Mouse (Mus musculus): ENCODE results near the gene Ahnak. TPM values are rescaled to one million over a fixed set of nuclear protein-coding genes. Genes with fewer than 3 reads are reported as not detected.
"Not testable (repeated sequence)": the region's sequence is repeated elsewhere in the genome, so short reads cannot be mapped to it uniquely, and the experiment has no call there.

The Ahnak gene
- total RNA-seq, 2 experiments from 2014 or later, result 194 to 197 TPM

DNA sequence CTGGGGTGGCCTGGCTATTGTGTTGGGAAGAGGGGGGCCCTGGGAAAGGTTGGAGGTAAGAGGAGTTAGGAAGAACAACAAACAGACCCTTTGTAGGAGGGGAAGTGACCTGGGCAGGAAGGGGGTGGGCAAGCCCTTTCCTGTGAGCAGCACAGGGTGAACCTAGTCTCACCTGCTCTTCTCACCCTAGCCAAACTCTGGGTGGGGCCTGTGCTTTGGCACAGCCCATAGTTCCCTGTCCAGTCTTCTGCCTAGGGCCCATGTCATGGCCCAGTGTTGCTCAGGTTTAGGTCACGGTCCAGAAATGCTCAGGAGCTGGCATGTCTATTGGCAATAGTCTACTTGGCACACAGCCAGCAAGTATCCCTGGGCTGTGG lies 118.3 kb downstream of the Ahnak start:
- DNase-seq, result no peak
- intact Hi-C loops (cut with DNase I; ENCODE audit: low total_unique reads), result loop anchor here (5.0 kb wide), 1 partner anchor 260 kb away; no protein-coding TSS in a partner anchor

DNA sequence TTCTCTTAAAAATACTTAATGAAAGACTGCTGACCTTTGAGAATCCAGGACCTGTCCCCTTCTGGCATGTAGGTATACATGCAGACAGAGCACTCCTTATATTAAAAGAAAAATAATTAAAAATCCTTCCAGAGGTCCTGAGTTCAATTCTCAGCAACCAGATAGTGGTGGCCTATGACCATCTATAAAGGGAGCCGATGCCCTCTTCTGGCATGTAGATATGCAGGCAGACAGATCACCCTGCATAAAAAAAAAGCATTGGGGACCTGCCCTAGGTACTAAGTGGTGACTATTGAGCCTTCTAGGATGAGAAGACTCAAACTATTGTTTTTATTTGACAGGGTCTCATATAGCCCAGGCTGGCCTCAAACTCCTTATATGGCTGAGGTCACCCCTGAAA lies 119.5 kb downstream of the Ahnak start:
- intact Hi-C loops (cut with DNase I; ENCODE audit: low total_unique reads), result loop anchor here (5.0 kb wide), 1 partner anchor 261 kb away; no protein-coding TSS in a partner anchor
- no peak for DNase-seq

DNA sequence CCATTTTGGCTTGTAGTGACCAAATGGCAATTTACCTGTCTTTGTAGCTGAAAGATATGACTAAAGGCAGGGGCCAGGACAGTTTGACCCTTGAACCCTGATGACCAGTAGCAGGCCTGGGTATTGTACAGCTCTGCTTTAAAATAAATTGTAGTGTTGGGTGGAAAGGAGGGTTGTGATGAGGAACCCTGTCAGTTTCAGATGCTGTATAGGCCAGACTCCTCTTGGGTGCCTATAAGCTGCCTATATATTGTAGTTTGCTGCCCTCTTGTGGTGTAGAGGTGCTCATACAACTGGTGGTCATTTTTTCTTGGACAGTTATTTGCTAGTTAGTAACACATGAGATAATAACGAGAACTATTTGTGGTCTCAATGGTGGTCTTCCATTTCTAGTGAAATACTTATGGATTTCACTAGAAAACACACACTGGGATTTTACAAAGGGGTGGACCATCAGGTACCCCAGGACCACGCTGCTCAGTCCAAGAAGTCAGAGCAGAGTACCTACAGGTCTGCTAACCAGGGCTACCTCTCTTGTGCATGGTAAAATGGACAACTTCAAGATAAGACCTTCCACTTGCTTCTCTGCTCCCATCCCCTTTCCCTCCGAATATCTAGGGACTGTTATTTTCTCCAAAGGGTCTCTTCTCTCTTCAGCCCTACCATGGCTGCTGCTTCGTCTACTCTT lies 121.2 kb downstream of the Ahnak start:
- DNase-seq, result no peak

DNA sequence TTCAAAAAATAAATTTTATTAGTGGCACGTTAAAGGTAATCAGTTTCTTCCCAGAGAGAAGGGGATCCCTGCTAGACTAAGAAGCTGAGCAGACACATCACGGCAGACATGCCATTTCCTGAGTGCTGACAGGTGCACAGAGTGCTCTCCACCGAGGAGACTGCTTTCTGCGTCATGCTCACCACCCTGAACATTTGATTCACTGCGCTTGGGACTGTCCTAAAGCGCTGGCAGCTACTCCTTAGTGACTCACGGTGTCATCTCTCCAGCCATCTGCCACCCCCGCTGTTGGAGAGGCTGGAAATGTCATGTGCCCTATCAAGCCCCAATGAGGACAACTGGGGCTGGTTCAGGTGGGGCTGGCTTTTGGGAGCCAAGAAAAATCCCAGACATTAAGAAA lies 123.0 kb downstream of the Ahnak start:
- peak; percentile 50 for DNase-seq
- intact Hi-C loops (cut with DNase I; ENCODE audit: low total_unique reads), result no loop called here

More for the DNA sequence above, 121.2 kb downstream of the Ahnak start:
- intact Hi-C loops (cut with DNase I; ENCODE audit: low total_unique reads), result no loop called here

DNA sequence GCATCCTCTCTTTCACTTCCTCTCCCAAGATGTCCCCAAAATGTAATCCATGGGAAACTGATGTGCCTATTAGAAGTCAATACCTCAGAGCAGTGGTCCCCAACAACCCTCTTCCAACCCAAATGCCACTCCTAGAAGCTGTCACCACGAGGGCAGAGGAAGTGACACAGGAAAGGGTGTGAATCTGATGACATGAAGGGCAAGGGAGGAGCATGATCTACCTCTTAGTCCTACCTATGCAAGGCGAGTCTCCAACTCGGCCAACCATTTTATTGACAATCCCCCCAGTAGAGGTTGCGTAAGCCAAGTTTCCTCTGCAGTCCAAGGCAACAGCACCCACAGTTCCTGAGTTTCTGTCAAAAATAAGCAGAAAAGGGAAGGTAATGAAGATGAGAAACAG lies 127.2 kb downstream of the Ahnak start:
- intact Hi-C loops (cut with DNase I; ENCODE audit: low total_unique reads), result no loop called here
- no peak for DNase-seq

DNA sequence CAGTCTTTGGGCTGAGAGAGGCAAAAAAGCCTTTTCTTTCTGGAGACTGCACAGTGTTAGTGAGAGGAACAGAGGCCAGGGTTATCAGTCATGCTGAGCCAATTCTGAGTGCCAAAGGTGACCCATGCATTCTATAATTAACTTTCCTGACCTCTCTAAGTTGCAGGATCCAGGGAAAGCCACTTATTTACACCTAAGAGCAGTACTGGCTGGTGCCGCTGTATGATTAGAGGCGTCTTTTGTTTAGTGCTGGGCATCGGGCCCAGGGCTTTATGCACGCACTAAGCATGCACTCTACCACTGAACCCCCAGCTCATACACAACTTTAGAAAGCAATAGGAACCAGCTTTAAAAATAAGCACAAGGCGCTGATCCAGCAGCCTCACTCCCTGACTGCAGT lies 128.2 kb downstream of the Ahnak start:
- intact Hi-C loops (cut with DNase I; ENCODE audit: low total_unique reads), result no loop called here
- DNase-seq, result no peak

DNA sequence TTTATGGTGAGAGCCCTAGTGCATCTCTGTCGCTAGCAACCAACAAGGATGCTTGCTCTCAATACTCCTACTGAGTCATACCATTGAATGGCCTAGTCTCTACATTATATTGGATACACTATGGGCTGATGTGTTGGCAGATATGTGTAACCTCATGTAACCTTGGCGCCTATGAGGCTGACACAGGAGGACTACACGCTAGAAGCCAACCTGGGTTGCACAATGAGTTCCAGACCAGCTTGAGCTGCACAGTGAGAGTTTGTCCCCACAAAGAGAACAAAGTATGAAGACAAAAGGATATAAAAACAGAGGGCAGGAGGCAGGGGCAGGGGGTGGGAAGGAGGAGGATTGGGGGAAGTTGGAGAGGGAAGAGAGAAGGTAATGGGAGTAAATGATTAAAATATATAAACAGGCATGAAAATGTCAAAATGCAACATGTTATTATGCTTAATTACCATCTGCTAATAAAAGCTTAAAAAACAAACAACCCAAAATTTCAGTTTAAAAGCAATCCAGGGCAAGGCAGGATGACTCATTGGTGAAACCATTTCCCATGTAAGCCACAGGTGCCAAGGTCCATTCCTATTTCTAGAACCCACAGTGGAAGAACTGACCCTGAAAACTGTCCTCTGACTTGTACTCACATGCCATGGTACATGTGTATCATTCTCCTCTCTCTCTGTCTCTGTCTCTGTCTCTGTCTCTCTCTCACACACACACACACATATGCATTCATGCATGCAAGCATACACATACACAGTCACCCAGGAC lies 130.8 kb downstream of the Ahnak start:
- intact Hi-C loops (cut with DNase I; ENCODE audit: low total_unique reads), result no loop called here
- no peak for DNase-seq

DNA sequence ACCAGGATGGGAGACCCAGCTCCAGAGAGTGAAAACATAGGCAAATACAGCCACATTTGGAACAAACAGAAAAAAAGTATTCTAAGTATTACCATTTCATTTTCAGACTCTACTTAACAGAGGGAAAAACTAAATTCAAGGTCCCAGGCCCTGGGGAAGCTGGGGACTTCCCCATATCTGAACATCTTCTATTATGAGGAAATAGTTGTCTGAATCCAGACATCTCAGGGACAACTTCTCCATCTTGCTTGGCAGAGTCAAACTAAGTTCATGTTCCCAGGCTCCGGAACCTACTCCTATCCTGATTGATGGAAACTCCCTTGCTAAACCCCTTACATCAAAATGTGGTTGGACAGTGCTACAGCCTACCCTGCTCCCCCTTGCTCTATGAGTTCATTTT lies 133.3 kb downstream of the Ahnak start:
- DNase-seq, result no peak

DNA sequence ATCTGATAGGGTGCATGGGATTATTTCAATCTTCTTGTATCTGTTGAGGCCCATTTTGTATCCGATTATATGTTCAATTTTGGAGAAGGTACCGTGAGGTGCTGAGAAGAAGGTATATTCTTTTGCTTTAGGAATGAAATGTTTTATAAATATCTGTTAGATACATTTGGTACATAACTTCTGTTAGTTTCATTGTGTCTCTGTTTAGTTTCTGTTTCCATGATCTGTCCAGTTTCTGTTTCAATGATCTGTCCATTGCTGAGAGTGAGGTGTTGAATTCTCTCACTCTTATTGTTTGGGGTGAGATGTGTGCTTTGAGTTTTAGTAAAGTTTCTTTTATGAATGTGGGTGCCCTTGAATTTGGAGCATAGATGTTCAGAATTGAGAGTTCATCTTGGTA lies 134.9 kb downstream of the Ahnak start:
- intact Hi-C loops (cut with DNase I; ENCODE audit: low total_unique reads); DNase-seq: not testable (repeated sequence)

More for the DNA sequence above, 133.3 kb downstream of the Ahnak start:
- intact Hi-C loops (cut with DNase I; ENCODE audit: low total_unique reads), result no loop called here

Other genes with a start within 250 kb of the Ahnak start
- not detected for gene 1700092M07Rik, start 248.6 kb upstream of the Ahnak start, total RNA-seq (2021)
- 10 to 100 TPM; 24.1 to 28.0 TPM for gene Stx5a, start 247.9 kb upstream of the Ahnak start, total RNA-seq (2021)
- 10 to 100 TPM; 32.5 to 33.2 TPM for gene Nxf1, start 232.2 kb upstream of the Ahnak start, total RNA-seq (2021)
- gene Tmem223, start 218.3 kb upstream of the Ahnak start, total RNA-seq (2021), result 10 to 100 TPM; 78.5 to 81.9 TPM
- 10 to 100 TPM in 1 of 2 experiments, 1 to 10 TPM in 1; 9.7 to 11.1 TPM for gene Tmem179b, start 214.8 kb upstream of the Ahnak start, total RNA-seq (2021)
- 1 to 10 TPM; 9.0 to 9.4 TPM for gene Taf6l, start 202.9 kb upstream of the Ahnak start, total RNA-seq (2021)
- gene Polr2g, start 190.7 kb upstream of the Ahnak start, total RNA-seq (2021), result 10 to 100 TPM; 34.1 to 35.5 TPM
- gene Zbtb3, start 186.7 kb upstream of the Ahnak start, total RNA-seq (2021), result 1 to 10 TPM in 1 of 2 experiments, under 1 TPM in 1; 0.62 to 1.5 TPM
- gene Ttc9c, start 170.0 kb upstream of the Ahnak start, total RNA-seq (2021), result 10 to 100 TPM in 1 of 2 experiments, 1 to 10 TPM in 1; 9.6 to 10.7 TPM
- gene Hnrnpul2, start 169.3 kb upstream of the Ahnak start, total RNA-seq (2021), result 10 to 100 TPM; 35.4 to 37.3 TPM
- not detected for gene AC129217.1, start 159.5 kb upstream of the Ahnak start, total RNA-seq (2021)
- gene Bscl2, start 151.8 kb upstream of the Ahnak start, total RNA-seq (2021), result 10 to 100 TPM; 14.4 to 15.6 TPM
- not detected for gene Gng3, start 150.1 kb upstream of the Ahnak start, total RNA-seq (2021)
- gene Lrrn4cl, start 138.5 kb upstream of the Ahnak start, total RNA-seq (2021), result 10 to 100 TPM in 1 of 2 experiments, 1 to 10 TPM in 1; 7.8 to 11.0 TPM
- 100 to 1,000 TPM; 182 to 211 TPM for gene Ubxn1, start 117.8 kb upstream of the Ahnak start, total RNA-seq (2021)
- 10 to 100 TPM; 55.1 to 64.7 TPM for gene Uqcc3, start 108.4 kb upstream of the Ahnak start, total RNA-seq (2021)
- 1 to 10 TPM; 4.4 to 6.7 TPM for gene Lbhd1, start 105.6 kb upstream of the Ahnak start, total RNA-seq (2021)
- not detected for gene Gm49403, start 105.4 kb upstream of the Ahnak start, total RNA-seq (2021)
- 10 to 100 TPM; 20.3 to 26.3 TPM for gene 1810009A15Rik, start 100.4 kb upstream of the Ahnak start, total RNA-seq (2021)
- gene Gm49416, start 100.4 kb upstream of the Ahnak start, total RNA-seq (2021), result 1 to 10 TPM in 1 of 2 experiments, not detected in 1; 3.3 TPM
- gene Ints5, start 96.3 kb upstream of the Ahnak start, total RNA-seq (2021), result 10 to 100 TPM in 1 of 2 experiments, 1 to 10 TPM in 1; 9.5 to 10.3 TPM
- 10 to 100 TPM; 30.7 to 34.3 TPM for gene Ganab, start 91.2 kb upstream of the Ahnak start, total RNA-seq (2021)
- 10 to 100 TPM; 21.4 to 24.2 TPM for gene B3gat3, start 68.9 kb upstream of the Ahnak start, total RNA-seq (2021)
- 1 to 10 TPM; 4.9 to 6.0 TPM for gene Rom1, start 59.9 kb upstream of the Ahnak start, total RNA-seq (2021)
- gene Eml3, start 59.7 kb upstream of the Ahnak start, total RNA-seq (2021), result 1 to 10 TPM; 8.6 to 8.9 TPM
- 10 to 100 TPM; 27.4 to 27.9 TPM for gene Mta2, start 47.4 kb upstream of the Ahnak start, total RNA-seq (2021)
- 1 to 10 TPM; 8.2 to 8.4 TPM for gene Tut1, start 35.4 kb upstream of the Ahnak start, total RNA-seq (2021)
- gene Eef1g, start 22.2 kb upstream of the Ahnak start, total RNA-seq (2021), result 100 to 1,000 TPM; 500 to 587 TPM
- not detected for gene Scgb1a1, start 98.7 kb downstream of the Ahnak start, total RNA-seq (2021)
- 10 to 100 TPM; 15.6 to 18.5 TPM for gene Asrgl1, start 146.4 kb downstream of the Ahnak start, total RNA-seq (2021)

All from gastrocnemius, postnatal 14 days (tissue).